Mouse (Mus musculus) cerebellum, adult 11-12 months (tissue): ENCODE data around the gene Mga.

Source experiments
- DNase-seq: peaks from one replicate; pipeline ENCODE4 v3.0.0; 2022

The Mga gene

GRCm38 (mm10) chr2:119990881-119991280, 93.9 kb downstream of the Mga start:
- no peak for DNase-seq

GRCm38 (mm10) chr2:119992349-119992748, 95.3 kb downstream of the Mga start:
- DNase-seq: no peak

GRCm38 (mm10) chr2:119993515-119993914, 96.5 kb downstream of the Mga start:
- DNase-seq: no peak

GRCm38 (mm10) chr2:119994839-119995238, 97.8 kb downstream of the Mga start:
- DNase-seq: no peak

- no peak for DNase-seq
These were observed 98.6 kb downstream of the Mga start for GRCm38 (mm10) chr2:119995391-119996281.

- DNase-seq: no peak
These were observed 100.3 kb downstream of the Mga start for GRCm38 (mm10) chr2:119997354-119997753.

- no peak for DNase-seq
These were observed 102.7 kb downstream of the Mga start for GRCm38 (mm10) chr2:119999731-120000130.

GRCm38 (mm10) chr2:120000882-120001584, 104.0 kb downstream of the Mga start:
- DNase-seq: no peak

- DNase-seq: no peak
These were observed 104.9 kb downstream of the Mga start for GRCm38 (mm10) chr2:120001956-120002355.

- DNase-seq: no peak
These were observed 106.9 kb downstream of the Mga start for GRCm38 (mm10) chr2:120003970-120004369.

- DNase-seq: no peak
These were observed 109.7 kb downstream of the Mga start for GRCm38 (mm10) chr2:120006696-120007095.

- no peak for DNase-seq
These were observed 110.7 kb downstream of the Mga start for GRCm38 (mm10) chr2:120007680-120008210.

- DNase-seq: no peak
These were observed 111.6 kb downstream of the Mga start for GRCm38 (mm10) chr2:120008672-120009071.

- peak; percentile 62 for DNase-seq
These were observed 114.6 kb downstream of the Mga start for GRCm38 (mm10) chr2:120011462-120012200.

GRCm38 (mm10) chr2:120012924-120013323, 115.9 kb downstream of the Mga start:
- no peak for DNase-seq

GRCm38 (mm10) chr2:120013831-120014486, 116.9 kb downstream of the Mga start:
- DNase-seq: no peak

GRCm38 (mm10) chr2:120015882-120016281, 118.9 kb downstream of the Mga start:
- no peak for DNase-seq

GRCm38 (mm10) chr2:120017599-120017998, 120.6 kb downstream of the Mga start:
- no peak for DNase-seq
